Mouse (Mus musculus) cortical plate, adult 2 months (tissue): Measurements from ENCODE around the gene Rpl23.

Source experiments
- CTCF ChIP-seq: fragments of 200-500 bp; IDR thresholded peaks from 2 replicates; pipeline ENCODE4 v1.5.1; 2011; ENCODE audit warnings: mild to moderate bottlenecking, control low read depth, low read length; ENCODE audit not compliant: insufficient read depth; ENCODE audit errors: extremely low read depth
- POLR2A ChIP-seq: fragments of 200-500 bp; IDR thresholded peaks from 2 replicates; pipeline ENCODE4 v1.6.1; 2011; ENCODE audit warnings: mild to moderate bottlenecking, low read length, control low read depth; ENCODE audit not compliant: insufficient read depth; ENCODE audit errors: extremely low read depth

- no peak for TF ChIP-seq POLR2A
- no peak for TF ChIP-seq CTCF
Observed at GRCm38 (mm10) chr11:97775808-97776496, 6.3 kb downstream of the Rpl23 start, which contains the start of gene 1700001P01Rik.
